Mouse (Mus musculus) cerebellum, postnatal 14 days (tissue): Measurements from ENCODE around the gene Myl9.
A peak's percentile ranks its signal among the peaks of the same experiment; 100 is the strongest.
"Not testable (repeated sequence)": the region's sequence is repeated elsewhere in the genome, so short reads cannot be mapped to it uniquely, and the experiment has no call there.

Experiments used
- DNase-seq, 2 experiments: peaks; one replicate each; pipeline ENCODE4 v3.0.0; 2021; ENCODE audit warnings: mixed read lengths in 2 of 2

Myl9 gene

GRCm38 (mm10) chr2:156784891-156785290 lies 9.7 kb downstream of the Myl9 start:
- DNase-seq = no peak

GRCm38 (mm10) chr2:156786369-156786768 lies 11.1 kb downstream of the Myl9 start:
- not testable (repeated sequence) for DNase-seq

DNA sequence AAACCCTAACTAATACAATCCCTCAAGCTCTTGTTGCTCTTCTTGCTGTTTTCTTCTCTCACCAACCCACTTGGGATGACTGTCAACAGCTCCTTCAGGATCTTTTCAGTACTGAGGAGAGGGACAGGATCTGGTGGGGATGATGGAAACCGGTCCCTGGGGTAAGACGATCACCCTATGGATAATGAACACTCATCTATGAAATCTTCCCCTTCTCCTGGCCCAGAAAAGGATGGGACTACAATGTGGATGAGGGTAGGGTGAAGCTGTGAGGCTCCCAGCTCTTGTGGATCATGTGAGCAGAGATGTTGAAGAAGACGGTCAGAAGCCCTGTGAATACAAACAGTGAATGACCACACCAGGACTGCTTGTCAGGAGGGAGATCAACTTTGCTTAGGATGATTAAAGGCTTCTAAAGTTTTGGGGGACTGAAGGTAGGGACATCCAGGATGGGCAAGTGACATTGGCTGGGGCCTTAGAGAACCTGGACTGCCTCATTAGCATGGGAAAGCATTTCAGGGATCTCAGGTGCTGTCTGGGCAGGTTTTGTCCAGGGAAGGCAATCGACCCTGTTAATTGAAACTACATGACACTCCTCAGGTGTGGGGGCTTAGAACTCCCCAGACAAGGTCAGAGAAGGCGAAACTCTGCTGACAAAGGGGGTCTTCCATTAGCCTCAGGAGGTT lies 12.0 kb downstream of the Myl9 start:
- no peak for DNase-seq

- peak; percentile 38 to 39 for DNase-seq
Observed at GRCm38 (mm10) chr2:156787776-156788105, 12.5 kb downstream of the Myl9 start.

- DNase-seq = no peak
Observed at GRCm38 (mm10) chr2:156788836-156789235, 13.6 kb downstream of the Myl9 start.

DNA sequence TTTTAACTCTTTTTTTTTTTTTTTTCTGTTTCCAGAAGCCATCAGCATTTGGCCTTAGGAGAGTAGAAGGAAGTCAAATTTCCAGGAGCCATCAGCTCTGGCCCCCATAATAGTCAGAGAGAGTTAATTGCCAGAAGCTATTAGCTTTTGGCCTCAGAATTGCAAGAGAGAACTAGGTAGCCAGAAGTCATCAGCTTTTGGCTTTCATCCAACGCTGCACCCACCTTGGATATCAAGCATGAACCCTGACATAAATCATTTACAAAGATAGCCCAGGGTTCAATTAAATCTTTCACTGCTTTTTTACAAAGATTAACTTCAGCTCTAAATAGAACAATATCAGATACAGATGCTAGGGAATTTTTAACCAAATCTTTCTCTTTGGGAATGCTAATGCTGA lies 23.3 kb downstream of the Myl9 start:
- peak in 1 of 2 experiments; percentile 24 for DNase-seq

GRCm38 (mm10) chr2:156801045-156801444 lies 25.8 kb downstream of the Myl9 start:
- DNase-seq = peak in 1 of 2 experiments; percentile 26

GRCm38 (mm10) chr2:156802116-156802515 lies 26.9 kb downstream of the Myl9 start:
- DNase-seq = not testable (repeated sequence)

DNA sequence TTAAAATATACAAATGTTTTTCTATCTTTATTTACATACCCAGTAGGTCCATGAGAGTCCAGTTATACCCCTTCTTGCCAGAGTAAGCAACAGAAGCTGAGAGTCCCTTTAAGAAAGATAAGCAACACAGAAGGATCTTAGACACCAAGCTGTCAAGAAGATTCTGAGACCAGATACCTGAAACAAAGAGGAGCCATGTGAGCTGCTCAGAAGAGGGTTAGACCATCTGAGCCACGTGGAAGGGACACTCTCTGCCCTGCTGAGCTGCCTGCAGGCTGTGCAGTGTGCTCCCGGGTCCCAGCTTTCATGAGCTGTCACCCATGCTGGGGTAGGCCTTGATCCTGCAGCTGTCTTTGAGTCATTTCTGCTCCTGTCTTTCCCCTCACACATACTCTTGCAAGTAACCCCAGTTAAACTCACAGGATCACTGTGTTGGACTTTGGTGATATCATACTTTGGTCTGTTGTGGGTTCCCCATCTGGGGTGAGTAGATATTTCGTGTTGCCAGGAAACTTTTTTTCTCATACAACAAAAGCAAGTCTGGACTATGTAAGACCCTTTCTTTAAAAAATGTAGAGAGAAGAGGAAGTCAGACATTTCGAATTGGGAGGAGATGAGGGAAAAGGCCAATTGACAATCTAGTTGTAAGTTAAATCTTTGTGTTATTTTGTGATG lies 28.6 kb downstream of the Myl9 start:
- DNase-seq = no peak

- DNase-seq = no peak
Observed at GRCm38 (mm10) chr2:156804589-156804988, 29.4 kb downstream of the Myl9 start.

- no peak for DNase-seq
Observed at GRCm38 (mm10) chr2:156806886-156807285, 31.7 kb downstream of the Myl9 start.

- DNase-seq = peak; percentile 83 to 86
Observed at GRCm38 (mm10) chr2:156809579-156809978, 34.4 kb downstream of the Myl9 start.

DNA sequence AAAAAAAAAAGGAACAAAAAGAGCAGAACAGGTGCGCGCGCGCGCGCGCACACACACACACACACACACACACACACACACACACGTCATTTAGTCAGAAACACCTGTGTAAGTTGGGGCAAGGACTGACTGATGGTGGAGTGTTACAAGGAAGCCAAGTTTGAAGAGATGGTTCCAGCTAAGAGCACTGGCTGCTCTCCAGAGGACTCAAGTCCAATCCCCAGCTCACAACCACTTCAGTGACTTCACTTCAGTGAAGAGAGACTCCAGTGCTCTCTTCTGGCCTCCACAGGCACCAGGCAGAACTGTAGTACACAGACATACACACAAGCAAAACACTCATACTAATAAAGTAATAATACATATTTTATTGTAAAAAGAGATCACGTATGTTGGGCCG lies 35.5 kb downstream of the Myl9 start:
- DNase-seq = no peak

- DNase-seq = no peak
Observed at GRCm38 (mm10) chr2:156811556-156811955, 36.3 kb downstream of the Myl9 start.

DNA sequence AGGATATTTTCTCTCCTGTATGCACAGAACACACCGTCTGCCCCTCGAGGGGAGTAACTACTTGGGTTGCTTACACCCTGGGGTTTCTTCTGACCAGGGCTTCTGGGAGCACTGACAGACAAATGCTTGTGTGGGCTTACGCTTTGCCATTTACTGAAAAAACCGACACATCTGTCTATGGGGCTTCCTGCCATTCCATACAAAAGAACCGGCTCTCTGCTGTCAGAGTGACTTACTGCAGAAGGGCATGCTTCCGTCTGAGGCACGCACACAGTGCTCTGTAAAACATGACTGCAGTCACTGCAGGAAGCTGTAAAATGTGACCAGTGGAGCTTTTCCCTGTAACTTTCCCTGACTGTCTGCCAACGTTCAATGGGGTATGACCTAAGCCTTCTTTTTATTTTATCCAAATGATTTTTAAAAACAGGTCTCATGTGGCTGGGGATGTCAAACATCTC lies 39.2 kb downstream of the Myl9 start:
- no peak for DNase-seq

- no peak for DNase-seq
Observed at GRCm38 (mm10) chr2:156814893-156815292, 39.7 kb downstream of the Myl9 start.

DNA sequence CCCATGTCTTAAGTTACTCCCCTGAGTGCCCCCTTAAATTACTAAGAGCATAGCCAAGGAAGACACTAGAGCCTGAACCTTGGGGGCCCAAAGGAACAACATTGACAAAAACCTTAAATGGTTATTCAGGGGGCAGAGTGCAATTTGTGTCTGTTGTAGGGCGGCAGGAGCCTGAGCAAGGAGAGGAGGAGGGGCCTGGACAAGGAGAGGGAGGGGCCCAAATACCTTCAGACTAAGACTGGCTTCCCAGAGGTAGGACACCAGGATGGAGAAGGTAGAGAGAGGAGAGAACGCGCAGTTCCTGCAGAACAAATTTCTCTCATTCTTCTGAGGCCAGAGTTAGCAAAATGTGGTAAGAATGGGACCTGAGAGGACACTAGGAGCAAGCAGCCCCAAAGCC lies 40.2 kb downstream of the Myl9 start:
- DNase-seq = no peak

DNA sequence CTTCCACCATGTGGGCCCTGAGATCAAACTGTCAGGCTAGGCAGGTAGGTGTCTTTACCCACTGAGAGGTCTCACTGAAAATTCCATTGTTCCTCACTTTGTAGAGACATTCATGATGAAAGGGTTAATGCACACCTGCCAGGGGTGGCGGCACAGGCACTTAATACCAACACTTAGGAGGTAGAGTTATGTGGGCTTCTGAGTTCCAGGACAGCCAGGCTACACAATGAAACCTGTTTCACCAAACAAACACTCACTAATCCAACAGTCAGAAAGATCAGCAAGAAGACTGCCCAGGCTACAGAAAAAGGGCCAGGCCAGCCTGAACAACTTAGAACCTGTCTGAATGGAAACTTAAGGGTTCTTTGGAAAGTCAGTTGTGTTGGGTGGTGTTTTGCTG lies 40.9 kb downstream of the Myl9 start:
- no peak for DNase-seq

- not testable (repeated sequence) for DNase-seq
Observed at GRCm38 (mm10) chr2:156825128-156825527, 49.9 kb downstream of the Myl9 start.
